16 mouse cellular contexts compared by ENCODE assay signal in the genomic region with DNA sequence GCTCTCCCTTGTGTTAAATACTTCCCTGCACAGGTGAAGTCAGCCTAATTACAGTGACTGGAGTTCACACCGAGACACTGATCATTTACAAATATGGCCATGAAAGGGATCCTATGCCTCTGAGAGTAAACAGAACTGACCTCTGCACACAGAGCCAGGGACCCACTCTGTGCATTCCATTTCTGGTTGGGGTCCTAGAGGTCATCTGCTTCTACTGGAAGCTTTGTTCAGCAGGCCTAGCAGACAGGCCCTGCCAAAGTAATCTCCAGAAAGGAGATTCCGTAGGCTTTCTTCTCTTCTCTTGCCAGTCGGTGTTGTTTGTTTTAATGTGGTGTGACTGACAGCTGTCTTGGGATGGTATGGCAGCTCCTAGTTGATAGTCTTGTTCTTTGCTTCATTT.
"Had no signal": no experiment of that assay in that cellular context is flagged by ENCODE, and none has a peak within 500 bp of the region (broad histone marks: within the 10 kb centered on the region; RNA-seq: fewer than 3 reads in every experiment).

No protein-coding gene starts in this region.

- H3K4me3 ChIP-seq: kidney, embryonic 15.5 days; limb, embryonic 13.5 days; liver, embryonic 15.5 days; midbrain, embryonic 15.5 days; neural tube, embryonic 13.5 days had no signal

- H3K27ac ChIP-seq: kidney, embryonic 15.5 days; limb, embryonic 13.5 days; liver, embryonic 15.5 days; midbrain, embryonic 15.5 days; neural tube, embryonic 13.5 days had no signal

- H3K27me3 ChIP-seq: kidney, embryonic 15.5 days; limb, embryonic 13.5 days; liver, embryonic 15.5 days; midbrain, embryonic 15.5 days; neural tube, embryonic 13.5 days had no signal

- ATAC-seq: midbrain, embryonic 15.5 days had no signal

- H3K36me3 ChIP-seq: kidney, embryonic 15.5 days; limb, embryonic 13.5 days; liver, embryonic 15.5 days; midbrain, embryonic 15.5 days; neural tube, embryonic 13.5 days had no signal

- DNase-seq: kidney, postnatal 14 days; layer of hippocampus, adult 9-11 months; lung, embryonic 14.5 days; lung, postnatal 10 days; lung, postnatal 4 days; retina, postnatal 1 day; right cerebral cortex, postnatal 4 days; spleen, adult 18-20 months; thymus, adult 2 months; thymus, postnatal 25 days had no signal

- H3K4me1 ChIP-seq: midbrain, embryonic 15.5 days; neural tube, embryonic 13.5 days had no signal

- H3K4me2 ChIP-seq: kidney, embryonic 15.5 days; limb, embryonic 13.5 days; liver, embryonic 15.5 days; lung, embryonic 14.5 days; midbrain, embryonic 11.5 days; midbrain, embryonic 15.5 days; neural tube, embryonic 13.5 days had no signal

- H3K9ac ChIP-seq: kidney, embryonic 15.5 days; limb, embryonic 13.5 days; liver, embryonic 15.5 days; lung, embryonic 14.5 days; midbrain, embryonic 15.5 days; neural tube, embryonic 13.5 days had no signal

- H3K9me3 ChIP-seq: kidney, embryonic 15.5 days; limb, embryonic 13.5 days; liver, embryonic 15.5 days; midbrain, embryonic 15.5 days; neural tube, embryonic 13.5 days had no signal
